Mouse (Mus musculus) lung, embryonic 14.5 days (tissue): ENCODE measurements around the gene Cela1. TPM values are rescaled to one million over a fixed set of nuclear protein-coding genes. Genes with fewer than 3 reads are reported as not detected.
A peak's percentile ranks its signal among the peaks of the same experiment; 100 is the strongest.

Source experiments
- ATAC-seq: fragments of 200-750 bp; cut with Nextera tagmentation; 2 replicates; pipeline ENCODE4 v1.8.0; 2017; ENCODE audit warnings: mild to moderate bottlenecking, moderate TSS enrichment, moderate library complexity; ENCODE audit not compliant: insufficient read depth
- DNase-seq: peaks from one replicate; pipeline ENCODE4 v3.0.0-alpha.2; 2015
- H3K27ac ChIP-seq: fragments of 300-500 bp; sonication (generic); 2 replicates; pipeline ENCODE4 v1.5.1; 2014; ENCODE audit warnings: low read depth, mild to moderate bottlenecking, moderate library complexity
- H3K27me3 ChIP-seq: fragments of 300-500 bp; sonication (generic); 2 replicates; pipeline ENCODE4 v1.6.1; 2014; ENCODE audit warnings: low read length, control low read depth; ENCODE audit not compliant: insufficient read depth
- H3K36me3 ChIP-seq: fragments of 300-500 bp; sonication (generic); 2 replicates; pipeline ENCODE4 v1.6.1; 2014; ENCODE audit warnings: control low read depth; ENCODE audit not compliant: insufficient read depth
- H3K4me1 ChIP-seq: fragments of 300-500 bp; sonication (generic); 2 replicates; pipeline ENCODE4 v1.6.1; 2014; ENCODE audit warnings: antibody characterized with exemption, control low read depth; ENCODE audit not compliant: insufficient read depth
- H3K4me2 ChIP-seq: fragments of 300-500 bp; sonication (generic); 2 replicates; pipeline ENCODE4 v1.6.1; 2014; ENCODE audit warnings: mild to moderate bottlenecking
- H3K4me3 ChIP-seq: fragments of 300-500 bp; sonication (generic); 2 replicates; pipeline ENCODE4 v1.5.1; 2014; ENCODE audit warnings: low read depth, low read length
- H3K9ac ChIP-seq: fragments of 300-500 bp; sonication (generic); 2 replicates; pipeline ENCODE4 v1.6.1; 2014
- H3K9me3 ChIP-seq: fragments of 300-500 bp; sonication (generic); 2 replicates; pipeline ENCODE4 v1.6.1; 2016; ENCODE audit warnings: low read depth, low read length, control low read depth
- CTCF ChIP-seq: IDR thresholded peaks from 2 replicates; pipeline ENCODE4 v1.5.1; 2016; ENCODE audit warnings: antibody characterized with exemption, low read depth
- WGBS: fragments of 180-500 bp; shearing (Covaris S2); extraction: QIAGEN DNeasy Blood & Tissue Kit; methylation state at CpG from one replicate; pipeline ENCODE4 v1.1.7; 2014; 5-methylcytosine and 5-hydroxymethylcytosine counted together
- polyA plus RNA-seq: library from polyadenylated mRNA; unstranded; fragments of >200 nt; fragmentation: Nextera tagmentation; extraction: Ambion mirVana; gene quantifications from 2 replicates; pipeline ENCODE4 v1.2.1, GENCODE M21; 2014

The Cela1 gene
- polyA plus RNA-seq, 1 experiment from 2014 or later, result 0.97 TPM

- ATAC-seq (no peak), DNase-seq (no peak)
- Histone ChIP-seq H3K4me2 (no peak overlapping the region), H3K36me3 (no peaks in the 10 kb centered on the region), H3K4me3 (no peak overlapping the region), H3K9me3 (no peaks in the 10 kb centered on the region), H3K4me1 (no peaks in the 10 kb centered on the region), H3K9ac (no peak overlapping the region), H3K27me3 (no peaks in the 10 kb centered on the region), H3K27ac (no peak overlapping the region)
- TF ChIP-seq CTCF, result no peak
- 54% methylated on average over 9 of the region's 9 CpGs for WGBS
These were observed 36.1 kb downstream of the Cela1 start for GRCm38 (mm10) chr15:100651610-100652009.

GRCm38 (mm10) chr15:100650111-100650510, 37.6 kb downstream of the Cela1 start:
- no peaks in the 10 kb centered on the region for H3K27me3 ChIP-seq
- 75% methylated on average over 10 of the region's 10 CpGs for WGBS
- H3K4me2 ChIP-seq, result no peak overlapping the region
- no peaks in the 10 kb centered on the region for H3K9me3 ChIP-seq
- DNase-seq (no peak), ATAC-seq (no peak)
- H3K4me1 ChIP-seq, result no peaks in the 10 kb centered on the region
- TF ChIP-seq CTCF, result no peak
- no peak overlapping the region for H3K4me3 ChIP-seq
- no peak overlapping the region for H3K27ac ChIP-seq
- no peaks in the 10 kb centered on the region for H3K36me3 ChIP-seq
- no peak overlapping the region for H3K9ac ChIP-seq

GRCm38 (mm10) chr15:100646161-100646560, 41.6 kb downstream of the Cela1 start:
- Histone ChIP-seq H3K4me3 (no peak overlapping the region), H3K27ac (no peak overlapping the region), H3K36me3 (no peaks in the 10 kb centered on the region), H3K27me3 (no peaks in the 10 kb centered on the region), H3K9ac (no peak overlapping the region), H3K9me3 (no peaks in the 10 kb centered on the region), H3K4me1 (no peaks in the 10 kb centered on the region), H3K4me2 (no peak overlapping the region)
- TF ChIP-seq CTCF, result no peak
- WGBS, result 76% methylated on average over 6 of the region's 6 CpGs
- DNase-seq (no peak), ATAC-seq (no peak)

- H3K9me3 ChIP-seq, result no peaks in the 10 kb centered on the region
- 82% methylated on average over 7 of the region's 7 CpGs for WGBS
- no peak overlapping the region for H3K27ac ChIP-seq
- H3K4me1 ChIP-seq, result no peaks in the 10 kb centered on the region
- H3K9ac ChIP-seq, result no peak overlapping the region
- DNase-seq, result no peak
- no peak for ATAC-seq
- no peak overlapping the region for H3K4me2 ChIP-seq
- no peak for TF ChIP-seq CTCF
- H3K27me3 ChIP-seq, result peaks cover 12% of the 10 kb centered on the region
- no peak overlapping the region for H3K4me3 ChIP-seq
- H3K36me3 ChIP-seq, result no peaks in the 10 kb centered on the region
These were observed 45.3 kb downstream of the Cela1 start for GRCm38 (mm10) chr15:100642451-100642850.

- H3K4me2 ChIP-seq, result no peak overlapping the region
- H3K4me1 ChIP-seq, result no peaks in the 10 kb centered on the region
- no peak for DNase-seq
- no peak overlapping the region for H3K9ac ChIP-seq
- WGBS, result 51% methylated on average over 11 of the region's 16 CpGs
- H3K27ac ChIP-seq, result no peak overlapping the region
- no peaks in the 10 kb centered on the region for H3K36me3 ChIP-seq
- TF ChIP-seq CTCF, result no peak
- peaks cover 23% of the 10 kb centered on the region for H3K27me3 ChIP-seq
- no peak overlapping the region for H3K4me3 ChIP-seq
- no peak for ATAC-seq
- no peaks in the 10 kb centered on the region for H3K9me3 ChIP-seq
These were observed 46.4 kb downstream of the Cela1 start for GRCm38 (mm10) chr15:100641226-100641810.

GRCm38 (mm10) chr15:100639972-100640750, 47.6 kb downstream of the Cela1 start:
- 57% methylated on average over 16 of the region's 16 CpGs for WGBS
- no peaks in the 10 kb centered on the region for H3K4me1 ChIP-seq
- H3K9ac ChIP-seq, result no peak overlapping the region
- H3K36me3 ChIP-seq, result no peaks in the 10 kb centered on the region
- H3K4me2 ChIP-seq, result no peak overlapping the region
- no peaks in the 10 kb centered on the region for H3K9me3 ChIP-seq
- H3K27me3 ChIP-seq, result peaks cover 35% of the 10 kb centered on the region
- ATAC-seq (no peak), DNase-seq (no peak)
- no peak overlapping the region for H3K4me3 ChIP-seq
- H3K27ac ChIP-seq, result no peak overlapping the region
- TF ChIP-seq CTCF, result no peak

GRCm38 (mm10) chr15:100637661-100638060, 50.1 kb downstream of the Cela1 start:
- no peak for ATAC-seq
- H3K9me3 ChIP-seq, result no peaks in the 10 kb centered on the region
- H3K4me1 ChIP-seq, result no peaks in the 10 kb centered on the region
- H3K4me2 ChIP-seq, result peak overlapping the region; percentile 92
- DNase-seq, result peak; percentile 51
- 17% methylated on average over 6 of the region's 6 CpGs for WGBS
- TF ChIP-seq CTCF, result peak; percentile 45
- H3K9ac ChIP-seq, result no peak overlapping the region
- H3K27ac ChIP-seq, result no peak overlapping the region
- H3K4me3 ChIP-seq, result no peak overlapping the region
- H3K27me3 ChIP-seq, result peaks cover 45% of the 10 kb centered on the region
- no peaks in the 10 kb centered on the region for H3K36me3 ChIP-seq
